Comparison of ENCODE assay signal across 27 mouse cellular contexts in the genomic region with DNA sequence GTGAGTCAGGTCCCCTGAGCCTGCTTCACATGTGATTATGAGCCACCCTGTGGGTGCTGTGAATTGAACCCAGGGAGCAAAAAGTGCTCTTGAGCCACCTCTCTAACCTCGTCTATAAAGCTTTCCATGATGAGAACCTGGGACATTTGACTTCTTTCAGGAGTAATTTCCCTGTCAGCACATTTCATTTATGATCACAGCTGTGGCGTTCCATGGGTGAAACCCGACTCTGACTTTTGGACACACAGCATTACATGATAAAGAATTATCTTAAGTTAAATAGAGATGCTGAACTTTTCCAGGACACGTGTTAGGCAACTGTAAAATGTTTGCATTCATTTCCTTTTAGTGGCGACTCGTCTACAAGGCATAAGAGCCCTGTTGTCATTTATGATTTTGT. TPM values are rescaled to one million over a fixed set of nuclear protein-coding genes. Genes with fewer than 3 reads are reported as not detected.
"Had no signal": no experiment of that assay in that cellular context is flagged by ENCODE, and none has a peak within 500 bp of the region (broad histone marks: within the 10 kb centered on the region; RNA-seq: fewer than 3 reads in every experiment).

No protein-coding gene starts in this region.

- H3K4me3 ChIP-seq: embryonic facial prominence, embryonic 10.5 days; embryonic facial prominence, embryonic 12.5 days; embryonic facial prominence, embryonic 13.5 days; embryonic facial prominence, embryonic 15.5 days; erythroblast, embryonic 14.5 days; forebrain, embryonic 10.5 days; forebrain, embryonic 12.5 days; forebrain, embryonic 13.5 days; forebrain, embryonic 15.5 days; gastrocnemius, adult 2 months; heart, adult 2 months had no signal

- DNase-seq: cerebellum, adult 8-10 months; cerebellum, adult 9-10 months; cerebellum, adult 9-11 months; cerebellum, postnatal 10 days; cerebellum, postnatal 14 days; cerebellum, postnatal 25 days; cerebellum, postnatal 36 days; forebrain, postnatal 0 days; gastrocnemius, adult 2 months; gastrocnemius, postnatal 10 days; gastrocnemius, postnatal 14 days; gastrocnemius, postnatal 25 days; gastrocnemius, postnatal 36 days; heart, adult 11 months; heart, adult 18-20 months; heart, adult 2 months had no signal

- H3K36me3 ChIP-seq: embryonic facial prominence, embryonic 10.5 days; embryonic facial prominence, embryonic 12.5 days; embryonic facial prominence, embryonic 13.5 days; embryonic facial prominence, embryonic 15.5 days; forebrain, embryonic 10.5 days; forebrain, embryonic 12.5 days; forebrain, embryonic 15.5 days had no signal

- H3K27me3 ChIP-seq: embryonic facial prominence, embryonic 12.5 days; embryonic facial prominence, embryonic 13.5 days; embryonic facial prominence, embryonic 15.5 days; forebrain, embryonic 12.5 days; forebrain, embryonic 13.5 days; forebrain, embryonic 15.5 days had no signal

- ATAC-seq: forebrain, embryonic 13.5 days; forebrain, embryonic 14.5 days; forebrain, embryonic 15.5 days; forebrain, embryonic 16.5 days; forebrain, postnatal 0 days had no signal

- H3K4me2 ChIP-seq: embryonic facial prominence, embryonic 12.5 days; embryonic facial prominence, embryonic 13.5 days; embryonic facial prominence, embryonic 15.5 days; forebrain, embryonic 12.5 days; forebrain, embryonic 13.5 days; forebrain, embryonic 15.5 days had no signal

- H3K4me1 ChIP-seq: embryonic facial prominence, embryonic 10.5 days; embryonic facial prominence, embryonic 12.5 days; embryonic facial prominence, embryonic 13.5 days; embryonic facial prominence, embryonic 15.5 days; forebrain, embryonic 10.5 days; forebrain, embryonic 12.5 days; forebrain, embryonic 13.5 days; forebrain, embryonic 15.5 days had no signal

- H3K9me3 ChIP-seq: embryonic facial prominence, embryonic 10.5 days; embryonic facial prominence, embryonic 12.5 days; embryonic facial prominence, embryonic 13.5 days; embryonic facial prominence, embryonic 15.5 days; forebrain, embryonic 10.5 days; forebrain, embryonic 12.5 days; forebrain, embryonic 13.5 days; forebrain, embryonic 15.5 days had no signal

- H3K27ac ChIP-seq: embryonic facial prominence, embryonic 10.5 days; embryonic facial prominence, embryonic 12.5 days; embryonic facial prominence, embryonic 13.5 days; embryonic facial prominence, embryonic 15.5 days; forebrain, embryonic 10.5 days; forebrain, embryonic 12.5 days; forebrain, embryonic 13.5 days; forebrain, embryonic 15.5 days; gastrocnemius, adult 2 months; heart, adult 2 months had no signal

- H3K9ac ChIP-seq: embryonic facial prominence, embryonic 12.5 days; embryonic facial prominence, embryonic 13.5 days; embryonic facial prominence, embryonic 15.5 days; forebrain, embryonic 12.5 days; forebrain, embryonic 13.5 days; forebrain, embryonic 15.5 days; forebrain, postnatal 0 days had no signal

RNA-seq across cellular contexts. Expression of a gene that starts 39.9 kb away (rescaled TPM):
- polyA plus RNA-seq: erythroblast, embryonic 14.5 days had no signal
